In genomic region chr13:28666832-28667231, GRCm38 (mm10) we compare ENCODE assay signal across 16 mouse cellular contexts.
"Had no signal": no experiment of that assay in that cellular context is flagged by ENCODE, and none has a peak within 500 bp of the region (broad histone marks: within the 10 kb centered on the region; RNA-seq: fewer than 3 reads in every experiment).

No protein-coding gene starts in this region.

- H3K9ac ChIP-seq: kidney, embryonic 15.5 days; limb, embryonic 15.5 days; liver, embryonic 12.5 days; lung, embryonic 14.5 days; midbrain, embryonic 13.5 days; neural tube, embryonic 12.5 days had no signal

- H3K36me3 ChIP-seq: kidney, embryonic 15.5 days; limb, embryonic 15.5 days; liver, embryonic 12.5 days; midbrain, embryonic 13.5 days; neural tube, embryonic 12.5 days had no signal

- H3K27ac ChIP-seq: kidney, embryonic 15.5 days; limb, embryonic 15.5 days; liver, embryonic 12.5 days; macrophage; neural tube, embryonic 12.5 days had no signal

- H3K9me3 ChIP-seq: kidney, embryonic 15.5 days; limb, embryonic 15.5 days; liver, embryonic 12.5 days; megakaryocyte, embryonic 14.5 days; midbrain, embryonic 13.5 days; neural tube, embryonic 12.5 days had no signal

- H3K4me2 ChIP-seq: kidney, embryonic 15.5 days; limb, embryonic 15.5 days; liver, embryonic 12.5 days; lung, embryonic 14.5 days; midbrain, embryonic 13.5 days; neural tube, embryonic 12.5 days had no signal

- H3K27me3 ChIP-seq: kidney, embryonic 15.5 days; limb, embryonic 15.5 days; liver, embryonic 12.5 days; megakaryocyte, embryonic 14.5 days; midbrain, embryonic 13.5 days; neural tube, embryonic 12.5 days had no signal

- ATAC-seq: intestine, embryonic 16.5 days; liver, embryonic 12.5 days; midbrain, embryonic 13.5 days had no signal

- DNase-seq: kidney, adult 2 months; kidney, postnatal 14 days; left cerebral cortex, postnatal 4 days; lung, embryonic 14.5 days; lung, postnatal 10 days; right cerebral cortex, postnatal 25 days; thymus, adult 18-20 months; thymus, postnatal 25 days had no signal

- H3K4me3 ChIP-seq: kidney, embryonic 15.5 days; limb, embryonic 15.5 days; liver, embryonic 12.5 days; megakaryocyte, embryonic 14.5 days; midbrain, embryonic 13.5 days; neural tube, embryonic 12.5 days had no signal
